Mouse (Mus musculus): ENCODE results near the gene Plod2. TPM values are rescaled to one million over a fixed set of nuclear protein-coding genes. Genes with fewer than 3 reads are reported as not detected.

The Plod2 gene
- polyA plus RNA-seq, 2 experiments, result 56.6 to 108 TPM

GRCm38 (mm10) chr9:92589021-92589420 lies 47.0 kb downstream of the Plod2 start:
- Histone ChIP-seq H3K9me3 (ENCODE audit: control insufficient read depth, low read length) (no peaks in the 10 kb centered on the region), H3K4me3 (replicated peaks; ENCODE audit: low read length) (no peak overlapping the region), H3K27me3 (ENCODE audit: control insufficient read depth, insufficient read depth, low read length) (no peaks in the 10 kb centered on the region), H3K4me1 (ENCODE audit: control insufficient read depth, insufficient read depth, low read length) (0 out of 2 replicates have a peak, but pooled peaks cover 2% of the 10 kb centered on the region), H3K4me2 (replicated peaks; ENCODE audit: low read depth, low read length, severe bottlenecking) (no peak overlapping the region), H3K27ac (replicated peaks; ENCODE audit: low read depth, low read length) (no peak overlapping the region), H3K36me3 (ENCODE audit: control insufficient read depth, insufficient read depth, low read length) (peaks cover 61% of the 10 kb centered on the region), H3K9ac (ENCODE audit: low read depth, low read length, severe bottlenecking) (no peak overlapping the region)
- DNase-seq (ENCODE audit: low spot score) (no peak), ATAC-seq (ENCODE audit: low FRiP score, low read depth) (no peak)
- no peak for TF ChIP-seq POLR2A (IDR thresholded peaks at IDR 0.05; ENCODE audit: borderline replicate concordance, extremely low read depth, insufficient read depth, insufficient read length)
- 91% methylated on average over 5 of the region's 5 CpGs for WGBS

GRCm38 (mm10) chr9:92591482-92591881 lies 49.5 kb downstream of the Plod2 start:
- no peak for TF ChIP-seq POLR2A (IDR thresholded peaks at IDR 0.05; ENCODE audit: borderline replicate concordance, extremely low read depth, insufficient read depth, insufficient read length)
- DNase-seq (ENCODE audit: low spot score) (peak; percentile 19), ATAC-seq (ENCODE audit: low FRiP score, low read depth) (no peak)
- 0 out of 2 replicates have a peak, but pooled peaks cover 2% of the 10 kb centered on the region for H3K4me1 ChIP-seq (ENCODE audit: control insufficient read depth, insufficient read depth, low read length)
- peaks cover 61% of the 10 kb centered on the region for H3K36me3 ChIP-seq (ENCODE audit: control insufficient read depth, insufficient read depth, low read length)
- 78% methylated on average over 5 of the region's 5 CpGs for WGBS
- no peaks in the 10 kb centered on the region for H3K27me3 ChIP-seq (ENCODE audit: control insufficient read depth, insufficient read depth, low read length)
- no peak overlapping the region for H3K9ac ChIP-seq (ENCODE audit: low read depth, low read length, severe bottlenecking)
- H3K9me3 ChIP-seq (ENCODE audit: control insufficient read depth, low read length), result no peaks in the 10 kb centered on the region
- no peak overlapping the region for H3K4me3 ChIP-seq (replicated peaks; ENCODE audit: low read length)
- H3K27ac ChIP-seq (replicated peaks; ENCODE audit: low read depth, low read length), result no peak overlapping the region
- no peak overlapping the region for H3K4me2 ChIP-seq (replicated peaks; ENCODE audit: low read depth, low read length, severe bottlenecking)

GRCm38 (mm10) chr9:92592757-92593156 lies 50.7 kb downstream of the Plod2 start:
- WGBS, result 80% methylated on average over 8 of the region's 8 CpGs
- Histone ChIP-seq H3K36me3 (ENCODE audit: control insufficient read depth, insufficient read depth, low read length) (peaks cover 57% of the 10 kb centered on the region), H3K4me2 (replicated peaks; ENCODE audit: low read depth, low read length, severe bottlenecking) (no peak overlapping the region), H3K27me3 (ENCODE audit: control insufficient read depth, insufficient read depth, low read length) (no peaks in the 10 kb centered on the region), H3K4me3 (replicated peaks; ENCODE audit: low read length) (no peak overlapping the region), H3K27ac (replicated peaks; ENCODE audit: low read depth, low read length) (no peak overlapping the region), H3K9ac (ENCODE audit: low read depth, low read length, severe bottlenecking) (no peak overlapping the region), H3K9me3 (ENCODE audit: control insufficient read depth, low read length) (no peaks in the 10 kb centered on the region), H3K4me1 (ENCODE audit: control insufficient read depth, insufficient read depth, low read length) (peaks cover 6% of the 10 kb centered on the region; the same call in 1 of the 2 replicates)
- ATAC-seq (ENCODE audit: low FRiP score, low read depth) (no peak), DNase-seq (ENCODE audit: low spot score) (no peak)
- TF ChIP-seq POLR2A (IDR thresholded peaks at IDR 0.05; ENCODE audit: borderline replicate concordance, extremely low read depth, insufficient read depth, insufficient read length), result no peak

GRCm38 (mm10) chr9:92594491-92594890 lies 52.5 kb downstream of the Plod2 start:
- H3K4me1 ChIP-seq (ENCODE audit: control insufficient read depth, insufficient read depth, low read length), result peaks cover 8% of the 10 kb centered on the region; the same call in 1 of the 2 replicates
- 71% methylated on average over 6 of the region's 6 CpGs for WGBS
- no peak overlapping the region for H3K9ac ChIP-seq (ENCODE audit: low read depth, low read length, severe bottlenecking)
- ATAC-seq (ENCODE audit: low FRiP score, low read depth) (no peak), DNase-seq (ENCODE audit: low spot score) (no peak)
- H3K36me3 ChIP-seq (ENCODE audit: control insufficient read depth, insufficient read depth, low read length), result peaks cover 48% of the 10 kb centered on the region
- no peak overlapping the region for H3K4me3 ChIP-seq (replicated peaks; ENCODE audit: low read length)
- no peaks in the 10 kb centered on the region for H3K9me3 ChIP-seq (ENCODE audit: control insufficient read depth, low read length)
- TF ChIP-seq POLR2A (IDR thresholded peaks at IDR 0.05; ENCODE audit: borderline replicate concordance, extremely low read depth, insufficient read depth, insufficient read length), result no peak
- no peak overlapping the region for H3K4me2 ChIP-seq (replicated peaks; ENCODE audit: low read depth, low read length, severe bottlenecking)
- no peaks in the 10 kb centered on the region for H3K27me3 ChIP-seq (ENCODE audit: control insufficient read depth, insufficient read depth, low read length)
- no peak overlapping the region for H3K27ac ChIP-seq (replicated peaks; ENCODE audit: low read depth, low read length)

GRCm38 (mm10) chr9:92595296-92595695 lies 53.3 kb downstream of the Plod2 start:
- Histone ChIP-seq H3K9me3 (ENCODE audit: control insufficient read depth, low read length) (no peaks in the 10 kb centered on the region), H3K36me3 (ENCODE audit: control insufficient read depth, insufficient read depth, low read length) (peaks cover 41% of the 10 kb centered on the region), H3K4me2 (replicated peaks; ENCODE audit: low read depth, low read length, severe bottlenecking) (no peak overlapping the region), H3K4me1 (ENCODE audit: control insufficient read depth, insufficient read depth, low read length) (peaks cover 8% of the 10 kb centered on the region; the same call in 1 of the 2 replicates), H3K27ac (replicated peaks; ENCODE audit: low read depth, low read length) (no peak overlapping the region), H3K4me3 (replicated peaks; ENCODE audit: low read length) (no peak overlapping the region), H3K9ac (ENCODE audit: low read depth, low read length, severe bottlenecking) (no peak overlapping the region), H3K27me3 (ENCODE audit: control insufficient read depth, insufficient read depth, low read length) (no peaks in the 10 kb centered on the region)
- ATAC-seq (ENCODE audit: low FRiP score, low read depth) (no peak), DNase-seq (ENCODE audit: low spot score) (no peak)
- 90% methylated on average over 4 of the region's 4 CpGs for WGBS
- TF ChIP-seq POLR2A (IDR thresholded peaks at IDR 0.05; ENCODE audit: borderline replicate concordance, extremely low read depth, insufficient read depth, insufficient read length), result no peak

Measured in limb, embryonic 14.5 days (tissue).